Mouse (Mus musculus) B cell, adult 62 days (primary cell): ENCODE measurements around the gene Dmac2. TPM values are rescaled to one million over a fixed set of nuclear protein-coding genes. Genes with fewer than 3 reads are reported as not detected.

Experiments used
- total RNA-seq: library from RNA; stranded (reverse); gene quantifications from 4 replicates; pipeline ENCODE4 v1.2.4, GENCODE M21; 2023

Gene Dmac2
- total RNA-seq, result 84.1 to 109 TPM (median 97.4 TPM) in 4 replicates

DNA sequence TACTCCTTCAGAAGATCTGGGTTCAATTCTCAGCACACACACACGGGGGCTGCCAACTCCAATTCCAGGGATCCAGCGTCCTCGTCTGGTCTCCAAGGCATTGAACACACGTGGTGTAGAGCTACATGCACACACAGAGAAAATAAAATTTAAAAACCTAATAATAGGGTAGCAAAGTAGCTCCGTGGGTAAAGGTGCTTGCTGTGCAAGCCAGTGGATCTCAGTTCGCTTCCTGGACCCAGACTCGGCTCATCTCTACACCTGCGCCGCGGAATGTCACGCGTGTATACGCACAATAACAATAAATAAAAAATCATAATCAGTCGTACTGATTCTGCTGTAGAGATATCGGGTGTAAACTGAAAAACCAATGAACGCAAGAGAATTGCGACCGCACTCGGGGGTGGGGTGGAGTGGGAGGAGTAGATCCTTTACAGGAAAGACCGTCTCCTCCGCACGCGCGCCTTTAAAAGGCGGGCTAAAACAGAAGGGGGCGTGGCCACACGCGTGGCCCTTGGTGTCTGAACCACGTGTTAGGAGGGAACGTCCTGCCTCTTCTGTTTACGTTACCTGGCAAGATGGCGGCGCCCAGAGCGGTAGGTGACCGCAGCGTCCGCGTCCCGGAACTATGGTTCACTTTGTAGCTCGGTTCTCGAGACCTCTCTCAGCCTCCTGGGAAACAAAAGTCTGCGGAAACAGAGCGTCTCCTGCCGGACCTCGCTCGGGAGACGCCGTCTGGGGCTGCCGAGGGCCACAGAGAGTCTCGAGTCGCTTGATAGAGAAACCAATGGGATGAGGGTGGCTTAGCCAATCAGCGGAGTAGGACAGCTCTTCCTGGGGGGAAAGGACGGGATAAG is at the start of gene Dmac2:
TSS of gene Dmac2 (plus strand) at position 550 of the 857 bp plus-strand sequence.

GRCm38 (mm10) chr7:25615706-25616011 is 3.6 kb upstream of the Dmac2 start, which contains the start of gene Erich4:
TSS of gene Erich4 (minus strand) at chr7:25615892.

DNA sequence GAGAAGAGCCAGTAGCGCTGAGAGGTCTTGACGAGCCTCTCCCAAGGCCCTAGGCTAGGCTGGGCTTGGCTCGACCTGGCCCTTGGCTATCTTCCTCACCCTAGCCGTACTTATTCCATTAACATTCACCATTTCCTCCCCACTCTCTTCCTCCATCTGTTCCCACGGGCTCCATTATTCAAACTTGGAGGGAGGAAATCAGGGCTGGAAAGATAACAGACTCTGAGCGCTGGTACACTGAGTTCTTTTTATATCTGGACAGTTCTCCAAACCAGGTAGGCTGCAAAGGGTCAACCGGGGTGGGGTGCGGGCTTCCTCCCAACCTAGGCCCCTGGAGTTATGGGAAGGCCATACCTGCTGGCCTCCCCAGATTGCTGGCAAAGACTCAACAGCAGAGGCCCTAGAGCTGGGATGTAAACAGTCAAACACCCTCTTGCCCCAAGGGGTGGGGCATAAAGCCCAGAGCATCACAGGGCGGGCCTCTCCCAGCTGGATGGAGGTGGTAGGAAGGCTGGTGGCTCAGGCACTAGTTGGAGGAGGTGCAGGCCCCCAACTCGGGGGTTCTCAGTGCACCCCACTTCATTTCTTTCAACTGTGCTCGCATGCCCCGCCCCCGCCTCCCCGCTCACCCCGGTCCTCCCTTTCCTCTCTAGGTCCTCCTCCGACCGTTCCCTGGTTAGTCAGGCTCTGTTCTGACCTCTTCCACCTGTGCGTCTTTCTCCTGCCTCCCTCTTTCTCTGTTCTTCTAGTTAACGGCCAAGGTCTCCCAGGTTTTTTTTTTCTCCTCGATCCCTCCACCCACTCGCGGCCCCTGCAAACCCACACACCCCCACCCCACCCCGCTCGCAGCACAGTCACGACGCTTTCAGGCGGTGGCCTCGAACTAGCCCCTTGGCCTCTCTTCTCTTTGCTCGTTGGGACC is 7.6 kb downstream of the Dmac2 start, which contains the start of gene B3gnt8:
TSS of gene B3gnt8 (plus strand) at position 146 of the 922 bp plus-strand sequence.

DNA sequence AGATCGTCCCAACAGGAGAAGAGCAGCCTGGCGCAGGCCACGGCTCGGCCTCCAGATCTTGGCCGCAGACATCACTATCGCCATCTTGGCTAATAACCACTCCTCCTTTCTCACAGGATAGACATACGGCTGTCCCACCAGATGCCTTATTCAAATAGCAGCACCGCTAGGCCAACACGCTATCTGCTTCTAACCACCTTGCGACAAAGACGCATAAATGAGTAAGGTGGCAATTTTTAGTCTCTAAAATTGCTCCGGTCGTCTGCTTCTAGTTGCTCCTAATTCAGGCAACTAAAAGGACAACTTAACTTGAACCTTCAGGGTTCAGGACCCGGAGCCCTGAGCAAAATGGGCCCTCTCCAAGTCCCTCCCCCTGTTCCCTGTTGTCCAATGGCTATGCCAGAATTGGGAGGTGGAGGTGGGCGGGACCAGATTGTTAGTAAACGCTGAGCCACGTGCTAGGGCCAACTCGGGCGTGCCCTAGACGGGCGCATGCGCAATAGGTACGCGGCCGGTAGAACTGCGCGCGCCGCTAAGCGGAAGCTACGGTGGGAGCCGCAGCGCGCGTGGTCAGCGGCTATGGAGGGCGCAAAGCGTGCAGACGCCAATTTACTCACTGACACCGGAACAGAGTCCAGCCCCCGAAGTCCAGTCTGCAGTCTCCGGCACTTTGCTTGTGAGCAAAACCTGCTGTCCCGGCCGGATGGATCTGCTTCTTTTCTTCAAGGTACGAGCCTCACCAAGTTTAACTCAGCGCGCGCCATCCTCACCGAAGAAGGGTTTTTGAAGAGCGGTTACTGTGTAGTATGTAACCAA is 39.7 kb downstream of the Dmac2 start, which contains the start of the genes Bckdha and Exosc5:
TSS of gene Bckdha (minus strand) at position 325 of the 816 bp plus-strand sequence.
TSS of gene Exosc5 (plus strand) at position 508 of the 816 bp plus-strand sequence.

GRCm38 (mm10) chr7:25674719-25675300 is 55.6 kb downstream of the Dmac2 start, which contains the start of gene Tmem91:
TSS of gene Tmem91 (minus strand) at chr7:25675166.

Other genes starting within 250 kb of the Dmac2 start
- gene Cnfn, start 249.7 kb upstream of the Dmac2 start, total RNA-seq, result not detected in 4 replicates
- gene Lipe, start 220.7 kb upstream of the Dmac2 start, total RNA-seq, result 29.9 to 35.4 TPM (median 33.8 TPM) in 4 replicates
- gene Cxcl17, start 206.5 kb upstream of the Dmac2 start, total RNA-seq, result not detected in 4 replicates
- 42.2 to 47.3 TPM (median 44.1 TPM) in 4 replicates for gene Ceacam1, start 141.8 kb upstream of the Dmac2 start, total RNA-seq
- 8.2 to 9.3 TPM (median 8.7 TPM) in 4 replicates for gene Ceacam2, start 79.6 kb upstream of the Dmac2 start, total RNA-seq
- not detected in 4 replicates for gene Erich4, start 3.5 kb upstream of the Dmac2 start, total RNA-seq
- gene B3gnt8, start 7.2 kb downstream of the Dmac2 start, total RNA-seq, result 25.0 to 35.4 TPM (median 32.0 TPM) in 4 replicates
- gene Bckdha, start 39.6 kb downstream of the Dmac2 start, total RNA-seq, result 38.2 to 60.5 TPM (median 45.8 TPM) in 4 replicates
- gene Exosc5, start 39.8 kb downstream of the Dmac2 start, total RNA-seq, result 59.4 to 78.7 TPM (median 71.0 TPM) in 4 replicates
- 0.66 to 1.9 TPM in 2 of 4 replicates, not detected in the others for gene Tmem91, start 55.8 kb downstream of the Dmac2 start, total RNA-seq
- 48.3 to 59.9 TPM (median 52.5 TPM) in 4 replicates for gene B9d2, start 61.4 kb downstream of the Dmac2 start, total RNA-seq
- gene Tgfb1, start 67.6 kb downstream of the Dmac2 start, total RNA-seq, result 295 to 306 TPM (median 301 TPM) in 4 replicates
- gene Ccdc97, start 99.7 kb downstream of the Dmac2 start, total RNA-seq, result 87.8 to 110 TPM (median 97.9 TPM) in 4 replicates
- gene Hnrnpul1, start 135.3 kb downstream of the Dmac2 start, total RNA-seq, result 214 to 224 TPM (median 219 TPM) in 4 replicates
- gene Axl, start 169.3 kb downstream of the Dmac2 start, total RNA-seq, result 5.7 to 12.4 TPM (median 6.8 TPM) in 4 replicates
- gene Cyp2s1, start 197.5 kb downstream of the Dmac2 start, total RNA-seq, result 0.20 TPM in 1 of 4 replicates, not detected in the others